Mouse (Mus musculus): Measurements from ENCODE around the gene Ralb. TPM values are rescaled to one million over a fixed set of nuclear protein-coding genes. Genes with fewer than 3 reads are reported as not detected.

Gene Ralb
- polyA plus RNA-seq, 1 experiment: 14.0 TPM

- H3K27me3 ChIP-seq (ENCODE audit: control insufficient read depth, insufficient read depth, low read length): no peaks in the 10 kb centered on the region
- H3K27ac ChIP-seq (ENCODE audit: insufficient read depth, low read length): no peak overlapping the region
- 65% methylated on average over 8 of the region's 8 CpGs for WGBS
- no peak overlapping the region for H3K4me3 ChIP-seq (ENCODE audit: extremely low read depth, insufficient read depth, insufficient read length)
- no peaks in the 10 kb centered on the region; the same call in none of the 2 replicates for H3K36me3 ChIP-seq (ENCODE audit: control insufficient read depth, insufficient read depth, low read length)
- H3K4me1 ChIP-seq (ENCODE audit: control insufficient read depth, insufficient read depth, insufficient read length): peaks cover 7% of the 10 kb centered on the region; the same call in 1 of the 2 replicates
- no peak for TF ChIP-seq CTCF (IDR thresholded peaks at IDR 0.05; ENCODE audit: extremely low read depth, insufficient read depth, insufficient read length, insufficient replicate concordance)
- TF ChIP-seq POLR2A (IDR thresholded peaks at IDR 0.05; ENCODE audit: low read depth, low read length): no peak
- DNase-seq (ENCODE audit: low read depth in 1 of 2, low spot score in 2 of 2): no peak
Observed at GRCm38 (mm10) chr1:119480678-119481077, 23.9 kb downstream of the Ralb start.

GRCm38 (mm10) chr1:119479641-119480040 is 25.0 kb downstream of the Ralb start:
- 55% methylated on average over 4 of the region's 4 CpGs for WGBS
- Histone ChIP-seq H3K27ac (ENCODE audit: insufficient read depth, low read length) (no peak overlapping the region), H3K27me3 (ENCODE audit: control insufficient read depth, insufficient read depth, low read length) (no peaks in the 10 kb centered on the region), H3K4me3 (ENCODE audit: extremely low read depth, insufficient read depth, insufficient read length) (no peak overlapping the region), H3K4me1 (ENCODE audit: control insufficient read depth, insufficient read depth, insufficient read length) (peaks cover 7% of the 10 kb centered on the region; the same call in 1 of the 2 replicates), H3K36me3 (ENCODE audit: control insufficient read depth, insufficient read depth, low read length) (no peaks in the 10 kb centered on the region; the same call in none of the 2 replicates)
- TF ChIP-seq CTCF (IDR thresholded peaks at IDR 0.05; ENCODE audit: extremely low read depth, insufficient read depth, insufficient read length, insufficient replicate concordance) (no peak), POLR2A (IDR thresholded peaks at IDR 0.05; ENCODE audit: low read depth, low read length) (no peak)
- no peak for DNase-seq (ENCODE audit: low read depth in 1 of 2, low spot score in 2 of 2)

- no peaks in the 10 kb centered on the region; the same call in none of the 2 replicates for H3K36me3 ChIP-seq (ENCODE audit: control insufficient read depth, insufficient read depth, low read length)
- TF ChIP-seq POLR2A (IDR thresholded peaks at IDR 0.05; ENCODE audit: low read depth, low read length): no peak
- no peak for TF ChIP-seq CTCF (IDR thresholded peaks at IDR 0.05; ENCODE audit: extremely low read depth, insufficient read depth, insufficient read length, insufficient replicate concordance)
- no peak overlapping the region for H3K27ac ChIP-seq (ENCODE audit: insufficient read depth, low read length)
- no peaks in the 10 kb centered on the region for H3K27me3 ChIP-seq (ENCODE audit: control insufficient read depth, insufficient read depth, low read length)
- DNase-seq (ENCODE audit: low read depth in 1 of 2, low spot score in 2 of 2): no peak
- 6% methylated on average over 7 of the region's 7 CpGs for WGBS
- H3K4me3 ChIP-seq (ENCODE audit: extremely low read depth, insufficient read depth, insufficient read length): no peak overlapping the region
- peaks cover 7% of the 10 kb centered on the region; the same call in 1 of the 2 replicates for H3K4me1 ChIP-seq (ENCODE audit: control insufficient read depth, insufficient read depth, insufficient read length)
Observed at GRCm38 (mm10) chr1:119476905-119477353, 27.7 kb downstream of the Ralb start.

- WGBS: 82% methylated on average over 7 of the region's 7 CpGs
- Histone ChIP-seq H3K4me3 (ENCODE audit: extremely low read depth, insufficient read depth, insufficient read length) (no peak overlapping the region), H3K36me3 (ENCODE audit: control insufficient read depth, insufficient read depth, low read length) (peaks cover 2% of the 10 kb centered on the region), H3K27me3 (ENCODE audit: control insufficient read depth, insufficient read depth, low read length) (no peaks in the 10 kb centered on the region), H3K4me1 (ENCODE audit: control insufficient read depth, insufficient read depth, insufficient read length) (peaks cover 7% of the 10 kb centered on the region; the same call in 1 of the 2 replicates), H3K27ac (ENCODE audit: insufficient read depth, low read length) (no peak overlapping the region)
- no peak for DNase-seq (ENCODE audit: low read depth in 1 of 2, low spot score in 2 of 2)
- TF ChIP-seq CTCF (IDR thresholded peaks at IDR 0.05; ENCODE audit: extremely low read depth, insufficient read depth, insufficient read length, insufficient replicate concordance): no peak
- TF ChIP-seq POLR2A (IDR thresholded peaks at IDR 0.05; ENCODE audit: low read depth, low read length): no peak
Observed at GRCm38 (mm10) chr1:119474671-119475070, 29.9 kb downstream of the Ralb start.

GRCm38 (mm10) chr1:119472648-119473047 is 31.9 kb downstream of the Ralb start:
- DNase-seq (ENCODE audit: low read depth in 1 of 2, low spot score in 2 of 2): no peak
- no peak overlapping the region for H3K4me3 ChIP-seq (ENCODE audit: extremely low read depth, insufficient read depth, insufficient read length)
- no peaks in the 10 kb centered on the region for H3K27me3 ChIP-seq (ENCODE audit: control insufficient read depth, insufficient read depth, low read length)
- H3K27ac ChIP-seq (ENCODE audit: insufficient read depth, low read length): no peak overlapping the region
- peaks cover 7% of the 10 kb centered on the region; the same call in 1 of the 2 replicates for H3K4me1 ChIP-seq (ENCODE audit: control insufficient read depth, insufficient read depth, insufficient read length)
- TF ChIP-seq CTCF (IDR thresholded peaks at IDR 0.05; ENCODE audit: extremely low read depth, insufficient read depth, insufficient read length, insufficient replicate concordance) (no peak), POLR2A (IDR thresholded peaks at IDR 0.05; ENCODE audit: low read depth, low read length) (no peak)
- 86% methylated on average over 11 of the region's 11 CpGs for WGBS
- H3K36me3 ChIP-seq (ENCODE audit: control insufficient read depth, insufficient read depth, low read length): peaks cover 2% of the 10 kb centered on the region

- TF ChIP-seq POLR2A (IDR thresholded peaks at IDR 0.05; ENCODE audit: low read depth, low read length) (no peak), CTCF (IDR thresholded peaks at IDR 0.05; ENCODE audit: extremely low read depth, insufficient read depth, insufficient read length, insufficient replicate concordance) (no peak)
- Histone ChIP-seq H3K27me3 (ENCODE audit: control insufficient read depth, insufficient read depth, low read length) (no peaks in the 10 kb centered on the region), H3K4me3 (ENCODE audit: extremely low read depth, insufficient read depth, insufficient read length) (no peak overlapping the region), H3K27ac (ENCODE audit: insufficient read depth, low read length) (no peak overlapping the region), H3K36me3 (ENCODE audit: control insufficient read depth, insufficient read depth, low read length) (peaks cover 2% of the 10 kb centered on the region), H3K4me1 (ENCODE audit: control insufficient read depth, insufficient read depth, insufficient read length) (peaks cover 4% of the 10 kb centered on the region; the same call in 1 of the 2 replicates)
- DNase-seq (ENCODE audit: low read depth in 1 of 2, low spot score in 2 of 2): no peak
- WGBS: 87% methylated on average over 14 of the region's 14 CpGs
Observed at GRCm38 (mm10) chr1:119471793-119472396, 32.7 kb downstream of the Ralb start.

- no peaks in the 10 kb centered on the region for H3K27me3 ChIP-seq (ENCODE audit: control insufficient read depth, insufficient read depth, low read length)
- 52% methylated on average over 2 of the region's 2 CpGs for WGBS
- peak in 1 of 2 experiments; percentile 45 for DNase-seq (ENCODE audit: low read depth in 1 of 2, low spot score in 2 of 2)
- no peak for TF ChIP-seq POLR2A (IDR thresholded peaks at IDR 0.05; ENCODE audit: low read depth, low read length)
- no peak; the same call in 1 of the 2 replicates for TF ChIP-seq CTCF (IDR thresholded peaks at IDR 0.05; ENCODE audit: extremely low read depth, insufficient read depth, insufficient read length, insufficient replicate concordance)
- H3K36me3 ChIP-seq (ENCODE audit: control insufficient read depth, insufficient read depth, low read length): no peaks in the 10 kb centered on the region
- no peak overlapping the region for H3K27ac ChIP-seq (ENCODE audit: insufficient read depth, low read length)
- no peak overlapping the region for H3K4me3 ChIP-seq (ENCODE audit: extremely low read depth, insufficient read depth, insufficient read length)
- H3K4me1 ChIP-seq (ENCODE audit: control insufficient read depth, insufficient read depth, insufficient read length): no peaks in the 10 kb centered on the region
Observed at GRCm38 (mm10) chr1:119463386-119463785, 41.2 kb downstream of the Ralb start.
